Mouse (Mus musculus): Measurements from ENCODE around the gene Card14.
"Not testable (repeated sequence)": the region's sequence is repeated elsewhere in the genome, so short reads cannot be mapped to it uniquely, and the experiment has no call there.

Card14 gene

DNA sequence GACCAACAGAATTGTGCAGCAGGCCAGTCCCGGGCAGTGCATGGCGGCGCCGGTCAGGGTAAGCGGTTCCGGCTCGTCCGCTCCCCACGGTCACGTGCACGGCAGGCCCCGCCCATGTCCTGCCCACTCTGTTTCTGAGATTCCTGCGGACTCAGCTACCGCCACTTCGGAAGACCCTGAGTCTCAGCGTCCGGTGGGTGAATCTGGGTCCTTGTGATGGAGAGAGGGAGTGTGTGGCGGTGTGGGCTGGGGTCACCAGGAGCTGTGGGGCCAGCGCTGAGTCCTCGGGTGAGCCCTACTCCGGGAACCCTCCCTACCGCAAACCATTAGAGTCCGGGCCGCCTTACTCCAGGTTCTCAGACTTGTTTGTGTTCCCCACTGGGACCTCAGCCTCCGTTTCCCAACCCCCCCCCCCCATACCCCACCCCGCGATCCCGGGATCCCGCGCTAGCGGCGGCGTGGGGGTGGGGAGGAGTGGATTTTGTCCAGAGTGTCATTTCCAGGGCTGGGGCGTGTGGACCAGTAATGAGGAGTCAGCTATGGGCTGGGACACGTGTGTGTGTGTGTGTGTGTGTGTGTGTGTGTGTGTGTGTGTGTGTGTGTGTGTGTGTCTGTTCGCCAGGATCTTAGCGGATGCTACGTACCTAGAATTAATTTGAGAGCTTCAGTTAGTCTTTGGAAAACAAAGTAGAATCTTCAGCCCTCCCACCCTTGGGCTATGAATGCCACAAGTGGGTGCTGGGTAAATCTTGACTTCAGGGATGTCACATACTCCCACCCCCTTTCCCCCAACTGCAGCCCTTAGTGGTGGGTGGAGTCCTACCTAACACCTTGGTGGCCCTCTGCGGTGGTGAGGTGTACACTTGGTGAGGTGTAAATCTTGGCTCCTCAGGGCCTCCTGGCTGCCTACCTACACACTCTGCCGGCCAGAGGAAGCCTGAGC lies 48.1 kb downstream of the Card14 start, which contains the start of the genes Sgsh and Slc26a11:
TSS of gene Sgsh (minus strand) at position 94 of the 943 bp plus-strand sequence.
TSS of gene Slc26a11 (plus strand) at position 115 of the 943 bp plus-strand sequence.
- peak; percentile 88; the same call in 1 of the 2 replicates for ATAC-seq (ENCODE audit: low TSS enrichment)

DNA sequence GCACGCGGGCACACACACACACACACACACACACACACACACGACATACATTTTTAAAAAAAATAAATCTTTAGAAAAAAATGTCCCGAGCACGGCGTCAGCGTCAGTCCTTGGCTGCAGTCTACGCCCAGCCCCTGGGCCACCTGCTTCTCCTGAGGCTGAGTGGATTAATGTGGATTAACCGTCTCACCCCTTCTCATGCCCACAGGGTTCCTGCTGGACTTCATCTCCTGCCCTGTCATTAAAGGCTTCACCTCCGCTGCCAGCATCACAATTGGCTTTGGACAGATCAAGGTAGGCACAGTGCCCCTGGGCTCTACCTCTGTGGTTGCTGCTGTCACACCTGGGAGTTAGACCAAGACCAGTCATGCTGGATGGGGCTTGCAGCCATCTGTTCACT lies 51.5 kb downstream of the Card14 start:
- ATAC-seq (ENCODE audit: low TSS enrichment): no peak

DNA sequence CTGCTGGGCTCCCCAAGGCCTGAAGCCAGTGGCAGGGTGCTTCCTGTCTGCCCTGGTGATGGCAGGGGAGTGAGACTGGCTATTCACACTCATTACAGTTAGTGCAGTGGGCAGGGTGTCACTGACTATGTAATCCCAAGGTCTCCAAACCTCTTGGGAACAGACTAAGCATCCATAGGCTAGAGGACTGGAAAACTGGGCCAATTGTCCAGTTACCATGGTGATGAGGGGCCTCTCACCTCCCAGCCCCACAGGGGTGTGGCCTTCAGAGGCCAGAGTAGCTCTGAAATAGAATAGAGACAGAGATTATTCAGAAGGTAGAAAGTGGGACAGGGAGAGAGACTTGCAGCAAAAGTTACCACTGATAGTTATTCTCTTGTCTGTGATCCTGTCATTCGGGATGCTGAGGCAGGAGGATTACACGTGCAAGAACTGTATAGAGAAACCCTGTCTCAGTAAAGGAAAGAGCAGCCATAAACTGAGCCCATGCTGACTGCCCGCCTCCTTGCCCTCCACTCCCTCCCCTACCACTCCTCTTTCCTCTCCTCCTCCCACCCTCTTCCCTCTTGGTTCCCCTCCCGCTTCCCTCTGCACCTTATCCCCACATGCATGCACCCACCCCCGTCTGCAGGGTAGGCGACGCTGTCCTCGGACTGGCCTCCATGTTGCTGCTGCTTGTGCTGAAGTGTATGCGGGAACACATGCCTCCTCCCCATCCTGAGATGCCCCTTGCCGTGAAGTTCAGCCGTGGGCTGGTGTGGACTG lies 55.4 kb downstream of the Card14 start:
- ATAC-seq (ENCODE audit: low TSS enrichment): no peak

DNA sequence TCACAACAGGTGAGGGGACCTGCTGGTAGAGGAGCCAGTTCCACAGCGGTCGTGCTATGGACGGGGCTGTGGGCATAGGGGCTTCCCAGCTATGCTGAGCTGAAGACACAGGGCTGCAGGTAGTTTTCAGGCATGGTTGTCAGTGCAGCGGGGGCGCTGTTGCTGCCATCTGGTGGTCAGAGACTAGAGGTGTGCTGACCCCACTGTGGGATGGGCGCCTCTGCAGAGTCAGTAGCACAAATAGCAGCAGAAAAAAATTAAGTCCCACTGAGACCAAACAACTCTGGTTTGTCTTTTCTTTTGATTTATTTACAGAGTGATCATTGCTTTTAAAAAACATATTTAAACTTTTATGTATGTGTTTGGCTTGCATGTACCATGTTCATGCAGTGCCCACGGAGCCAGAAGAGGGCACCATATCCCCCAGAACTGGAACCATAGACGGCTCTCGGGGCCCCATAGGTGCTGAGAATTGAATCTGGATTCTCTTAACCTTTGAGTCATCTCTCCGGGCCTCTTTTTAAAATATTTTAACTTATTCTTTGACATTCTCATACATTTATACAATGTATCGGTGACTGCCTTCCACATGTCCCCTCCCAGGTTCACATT lies 56.1 kb downstream of the Card14 start:
- ATAC-seq (ENCODE audit: low TSS enrichment): peak; percentile 65; the same call in 1 of the 2 replicates

DNA sequence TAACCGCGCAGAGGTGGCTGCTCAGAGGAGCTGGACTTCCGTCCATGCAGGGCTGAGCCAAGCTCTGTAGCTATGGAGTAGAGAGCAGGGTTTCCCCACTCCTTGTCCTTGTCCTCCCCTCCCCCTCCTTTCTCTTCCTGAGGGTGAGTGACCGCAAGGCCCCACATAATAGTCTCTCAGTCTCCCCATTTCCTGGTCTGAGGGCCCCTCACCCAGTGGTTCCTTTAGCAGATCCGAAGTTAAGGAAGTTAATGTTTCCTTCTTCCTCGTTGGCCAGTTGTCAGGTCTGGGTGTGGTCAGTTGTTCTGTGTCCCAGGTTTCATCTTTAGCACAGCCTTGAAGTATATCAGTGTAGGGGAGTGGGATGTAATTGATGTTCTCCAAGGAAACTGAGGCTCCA lies 67.9 kb downstream of the Card14 start:
- ATAC-seq (ENCODE audit: low TSS enrichment): no peak

DNA sequence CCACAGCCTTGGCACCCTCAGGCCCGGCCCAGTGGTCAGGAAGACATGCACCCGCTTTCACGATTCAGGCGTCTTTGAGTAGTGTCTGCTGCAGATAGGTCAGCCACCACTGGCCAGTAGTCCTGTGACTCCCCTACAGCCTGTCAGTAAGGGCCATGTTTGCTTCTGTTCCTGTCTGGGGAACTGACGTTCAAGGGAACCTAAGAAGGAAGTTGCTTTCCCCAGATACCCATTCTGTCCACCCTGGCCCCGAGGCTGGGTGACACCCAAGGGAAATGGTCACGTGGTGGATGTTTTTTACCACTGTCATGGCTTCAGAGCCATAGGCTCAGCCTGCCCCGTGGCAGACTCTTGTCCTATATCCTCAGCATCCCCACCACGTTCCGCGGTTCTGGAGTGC lies 69.8 kb downstream of the Card14 start:
- ATAC-seq (ENCODE audit: low TSS enrichment): no peak

DNA sequence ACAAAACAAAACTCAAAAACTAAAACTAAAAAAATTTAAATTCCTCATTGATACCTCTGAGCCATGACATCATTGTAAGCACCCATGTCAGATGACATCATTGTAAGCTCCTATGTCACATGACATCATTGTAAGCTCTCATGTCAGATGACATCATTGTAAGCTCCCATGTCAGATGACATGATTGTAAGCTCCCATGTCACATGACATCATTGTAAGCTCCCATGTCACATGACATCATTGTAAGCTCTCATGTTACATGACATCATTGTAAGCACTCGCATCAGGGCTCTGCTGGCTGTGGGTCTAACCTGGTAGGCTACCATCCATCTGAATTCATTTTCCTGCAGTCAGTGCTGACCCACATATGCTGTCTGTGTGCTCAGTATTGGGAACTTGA lies 71.0 kb downstream of the Card14 start:
- ATAC-seq (ENCODE audit: low TSS enrichment): no peak

DNA sequence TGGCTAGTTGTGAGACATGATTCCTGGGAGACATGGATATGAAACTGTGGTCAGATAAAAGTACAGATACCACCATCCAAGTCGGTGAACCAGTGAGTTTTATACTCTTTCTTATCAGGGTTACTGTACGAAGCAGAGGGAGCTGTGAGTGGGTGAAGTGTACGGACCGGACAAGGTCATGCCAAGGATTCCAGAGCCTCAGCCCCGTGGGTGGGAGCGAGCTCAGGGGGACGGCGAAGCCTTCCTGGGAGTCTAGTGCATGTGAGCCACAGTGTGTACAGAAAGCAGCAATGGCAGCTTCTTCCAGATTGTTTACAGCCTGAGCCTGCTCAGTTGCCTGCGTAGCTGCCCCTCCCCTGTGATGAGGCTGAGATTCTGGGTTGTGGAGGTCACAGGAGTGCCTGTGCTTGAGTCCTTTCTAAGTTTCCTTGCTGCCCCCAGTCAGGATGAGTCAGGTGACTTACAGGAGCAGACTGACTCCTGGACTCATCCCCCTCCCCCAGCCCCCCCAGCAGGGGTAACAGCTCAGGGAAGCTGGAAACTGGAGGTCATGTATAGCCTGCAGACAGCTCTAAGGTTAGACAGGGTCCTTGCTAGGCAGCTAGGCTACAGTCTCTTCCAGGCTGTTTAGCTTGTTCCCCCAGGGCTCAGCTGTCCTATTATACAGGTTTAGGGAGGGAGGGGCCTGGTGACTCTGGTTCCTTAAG lies 74.2 kb downstream of the Card14 start:
- ATAC-seq (ENCODE audit: low TSS enrichment): no peak

DNA sequence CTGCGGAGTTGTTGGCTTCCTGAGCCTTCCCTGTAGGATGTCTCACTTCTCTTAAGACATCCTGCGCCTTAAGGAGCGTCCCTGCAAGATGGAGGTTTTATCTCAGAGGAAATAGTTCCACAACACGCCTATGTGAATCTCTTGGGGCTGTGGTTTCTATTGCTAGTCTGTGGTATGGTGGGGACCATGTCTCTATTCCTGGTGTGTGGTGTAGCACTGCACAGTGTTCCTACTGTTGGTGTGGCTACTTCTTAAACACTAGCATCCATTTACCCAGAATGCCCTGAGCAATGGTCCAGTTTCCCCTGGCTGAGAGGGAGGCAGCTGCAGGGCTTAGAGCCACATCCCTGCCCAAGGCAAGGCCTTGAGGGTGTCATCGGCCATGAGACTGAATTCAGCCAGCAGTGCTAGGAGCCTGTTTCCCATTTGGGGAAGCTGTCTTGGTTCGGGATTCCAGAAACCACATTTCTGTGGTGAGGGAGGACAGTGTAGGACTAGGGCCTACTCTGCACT lies 74.8 kb downstream of the Card14 start:
- ATAC-seq (ENCODE audit: low TSS enrichment): no peak

DNA sequence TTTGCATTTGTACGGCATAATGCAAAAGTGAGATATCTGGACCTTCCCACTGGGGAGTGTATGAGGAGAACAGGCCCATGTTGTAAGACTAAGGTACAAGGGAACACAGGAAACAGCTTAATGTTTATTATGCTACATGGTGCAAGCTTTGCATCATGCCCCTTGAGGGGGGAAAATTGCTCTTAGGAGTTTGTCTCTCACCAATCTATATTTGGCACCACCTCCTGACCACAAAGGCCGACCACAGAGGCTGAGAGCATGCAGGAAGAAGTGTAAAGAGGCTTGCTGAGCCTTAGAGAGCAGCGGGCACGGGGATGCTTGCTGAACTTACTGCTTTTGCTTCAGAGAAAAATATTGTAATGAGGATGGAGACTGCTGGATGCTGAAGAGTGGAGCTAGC lies 77.3 kb downstream of the Card14 start:
- ATAC-seq (ENCODE audit: low TSS enrichment): no peak

DNA sequence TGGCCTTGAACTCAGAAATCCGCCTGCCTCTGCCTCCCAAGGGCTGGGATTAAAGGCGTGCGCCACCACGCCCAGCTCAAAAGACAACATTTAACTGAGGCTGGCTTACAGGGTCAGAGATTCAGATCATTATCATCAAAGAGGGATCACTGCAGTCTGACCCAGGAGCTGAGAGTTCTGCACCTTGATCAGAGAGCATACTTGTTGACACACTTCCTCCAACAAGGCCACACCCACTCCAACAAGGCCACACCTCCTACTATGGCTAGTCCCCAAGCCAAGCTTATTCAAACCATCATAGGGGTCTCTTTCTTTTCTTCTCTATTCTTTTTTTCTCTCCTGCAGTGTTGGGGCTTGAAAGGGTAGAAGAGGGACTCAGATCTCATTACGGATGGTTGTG lies 78.7 kb downstream of the Card14 start:
- ATAC-seq (ENCODE audit: low TSS enrichment): no peak

DNA sequence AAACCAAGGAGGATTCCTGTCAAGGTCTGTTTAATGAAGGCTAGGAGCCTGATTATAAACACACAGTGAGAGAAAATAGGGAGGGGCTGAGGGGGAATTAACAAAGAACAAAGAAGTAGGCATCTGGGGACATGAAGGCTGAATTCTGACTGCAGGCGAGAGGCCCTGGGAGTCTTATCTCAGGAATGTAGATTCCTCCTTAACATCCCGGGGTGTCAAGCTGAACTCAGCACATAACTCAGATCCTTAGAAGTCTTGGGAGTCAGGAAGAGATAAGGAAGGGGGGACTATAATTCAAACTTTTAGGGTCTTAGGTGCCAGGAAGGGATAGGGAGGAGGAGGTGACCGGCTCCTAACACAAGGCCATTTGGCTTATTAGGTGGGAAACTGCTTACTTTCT lies 79.7 kb downstream of the Card14 start:
- ATAC-seq (ENCODE audit: low TSS enrichment): not testable (repeated sequence)

DNA sequence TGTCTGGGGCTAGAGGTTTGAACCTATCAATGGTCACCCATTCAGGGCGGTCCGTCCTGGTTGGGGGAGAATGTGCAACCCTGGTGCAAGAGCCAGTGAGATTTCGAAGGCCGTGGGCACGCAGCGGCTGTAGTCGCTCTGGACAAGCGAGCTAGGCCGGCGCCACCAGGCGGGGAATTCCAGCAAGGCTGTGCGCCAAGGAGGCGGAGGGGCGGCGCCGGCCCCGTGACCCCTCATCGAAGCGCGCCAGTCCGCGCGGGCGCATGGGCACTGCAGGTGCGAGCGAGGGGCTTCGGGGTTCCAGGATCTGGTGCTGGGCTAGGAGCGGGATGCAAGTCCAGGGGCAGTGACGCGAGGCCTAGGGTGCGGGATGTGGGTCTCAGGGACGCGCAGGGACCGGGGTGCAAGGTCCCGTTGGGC lies 82.3 kb downstream of the Card14 start:
- ATAC-seq (ENCODE audit: low TSS enrichment): peak; percentile 80; the same call in 1 of the 2 replicates

DNA sequence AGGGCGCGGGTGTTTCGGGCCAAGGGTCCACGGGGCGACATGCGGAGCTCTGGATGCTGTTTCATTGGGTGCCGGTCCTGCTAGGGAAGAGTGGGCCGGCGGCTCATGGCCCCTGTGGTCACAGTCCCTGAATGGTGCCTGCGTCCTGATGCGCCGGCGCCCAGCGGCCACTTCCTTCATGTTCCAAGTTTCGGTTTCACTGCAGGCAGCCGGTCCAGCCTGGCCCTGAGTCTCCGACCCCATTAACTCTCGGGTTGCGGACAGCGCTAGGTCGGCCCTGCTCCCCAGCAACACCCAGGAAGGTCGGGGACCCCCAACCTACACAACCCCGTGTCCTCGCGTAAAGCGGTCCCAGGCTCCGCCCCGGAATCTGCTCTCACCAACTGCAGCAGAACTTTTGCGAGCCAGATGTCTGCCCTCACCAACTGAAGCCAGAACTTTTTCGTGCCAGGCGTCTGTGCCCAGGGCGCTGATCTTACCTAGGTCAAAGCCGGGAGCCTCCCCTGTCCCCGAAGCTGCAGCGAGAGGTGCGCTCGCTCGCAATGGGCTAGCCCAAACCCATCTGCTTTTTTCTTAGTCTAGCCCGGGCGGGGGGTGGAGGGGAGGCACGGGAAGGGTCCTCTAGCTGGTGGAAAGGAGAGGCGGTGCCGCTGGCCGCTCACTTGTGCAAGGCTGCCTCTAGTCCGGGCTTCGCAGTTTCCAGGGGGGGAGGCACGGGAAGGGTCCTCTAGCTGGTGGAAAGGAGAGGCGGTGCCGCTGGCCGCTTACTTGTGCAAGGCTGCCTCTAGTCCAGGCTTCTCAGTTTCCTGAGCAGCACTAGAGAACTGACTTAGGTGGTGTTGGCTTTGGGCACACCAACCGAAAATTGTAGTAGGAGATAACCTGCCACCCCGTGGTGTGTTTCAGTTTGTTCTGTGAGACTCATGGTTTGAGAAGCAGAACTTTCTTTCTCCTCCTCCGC lies 83.0 kb downstream of the Card14 start:
- ATAC-seq (ENCODE audit: low TSS enrichment): peak; percentile 61; the same call in 1 of the 2 replicates

DNA sequence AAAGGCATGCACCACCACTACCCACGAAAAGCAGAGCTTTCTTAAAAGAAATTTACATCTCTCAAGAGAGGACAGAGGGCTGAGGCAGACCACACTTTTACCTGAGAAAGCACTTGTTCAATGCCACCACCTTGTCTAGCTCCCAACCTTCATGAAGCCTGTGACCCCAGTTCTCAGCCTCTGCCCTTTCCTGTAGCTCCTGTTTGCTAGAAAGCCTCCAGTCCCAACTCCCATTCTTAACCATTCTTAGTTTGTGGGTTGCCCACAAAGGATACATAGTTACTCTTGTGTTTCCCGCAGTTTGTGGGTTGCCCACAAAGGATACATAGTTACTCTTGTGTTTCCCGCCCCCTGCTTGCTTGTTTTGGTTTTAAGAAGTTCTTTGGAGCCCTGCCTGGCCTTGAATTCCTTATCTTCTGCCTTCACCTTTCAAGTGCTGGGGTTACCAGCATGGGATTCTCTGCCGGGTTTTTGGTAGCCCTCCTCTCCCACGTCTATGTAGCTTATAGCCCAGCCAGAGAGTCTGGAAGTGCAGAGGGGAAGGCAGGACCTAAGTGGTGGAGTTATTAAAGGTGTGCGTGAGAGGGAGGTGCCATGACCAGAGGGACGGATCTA lies 83.9 kb downstream of the Card14 start:
- ATAC-seq (ENCODE audit: low TSS enrichment): no peak

DNA sequence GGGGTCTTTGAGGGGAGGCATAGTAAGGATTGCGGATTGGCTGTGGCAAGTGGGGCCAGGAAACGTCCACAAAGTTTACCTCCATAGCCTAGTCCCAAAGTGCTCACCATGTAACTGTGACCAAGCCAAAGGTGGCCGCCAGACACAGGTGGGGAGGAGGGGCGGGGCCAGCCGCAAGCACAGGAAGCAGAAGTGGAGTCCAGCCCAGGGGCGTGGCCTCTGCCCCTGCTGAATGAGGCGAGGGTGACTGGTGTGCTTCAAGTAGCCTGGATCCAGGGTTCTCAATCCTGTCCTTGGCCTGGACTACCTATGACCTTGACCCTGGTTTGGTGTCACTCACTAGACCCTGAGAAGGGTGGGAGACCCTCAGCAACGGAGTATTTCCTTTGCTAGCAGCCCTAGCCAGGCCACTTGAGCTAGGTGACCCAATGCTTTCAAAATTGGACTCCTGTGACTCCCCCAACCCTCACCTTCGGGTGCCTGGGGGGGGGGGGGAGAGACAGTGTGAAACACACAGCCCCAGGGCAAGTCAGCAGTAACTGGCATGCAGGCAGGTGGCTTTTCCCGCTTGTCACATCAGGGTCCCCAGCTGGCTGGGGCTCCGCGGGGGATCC lies 84.5 kb downstream of the Card14 start:
- no peak for ATAC-seq (ENCODE audit: low TSS enrichment)

DNA sequence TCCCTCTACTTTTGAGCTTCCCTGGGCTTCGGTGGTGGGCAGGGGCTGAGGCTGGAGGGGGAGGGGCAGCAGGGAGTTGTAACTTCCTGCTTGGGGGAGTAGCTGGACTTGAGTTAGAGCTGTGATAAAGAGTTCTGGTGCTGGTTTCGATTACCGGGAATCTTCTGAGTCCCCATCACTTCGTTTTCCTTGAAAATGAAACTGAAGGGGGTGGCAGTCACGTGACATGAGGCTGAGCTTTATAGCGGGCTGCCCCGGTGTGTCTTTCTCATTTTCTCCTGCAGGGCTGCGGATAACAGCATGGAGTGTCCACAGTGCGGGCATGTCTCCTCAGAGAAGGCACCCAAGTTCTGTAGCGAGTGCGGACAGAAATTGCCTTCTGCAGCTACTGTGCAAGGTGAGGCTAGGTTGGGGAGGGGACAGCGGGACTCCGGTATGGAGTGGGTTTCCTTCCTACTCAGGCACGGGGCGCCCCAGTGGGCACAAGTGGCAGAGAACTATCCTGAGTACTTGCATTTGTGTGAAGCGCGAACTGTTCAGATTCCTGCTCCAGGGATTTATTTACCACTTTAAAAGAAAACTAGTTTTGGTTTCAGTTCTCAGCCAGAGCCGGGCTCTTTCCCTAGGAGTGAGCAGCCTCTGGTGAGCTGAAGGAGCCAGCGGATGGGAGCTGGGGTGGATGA lies 85.4 kb downstream of the Card14 start, which contains the start of gene Rnf213:
TSS of gene Rnf213 (plus strand) at position 301 of the 683 bp plus-strand sequence.
- ATAC-seq (ENCODE audit: low TSS enrichment): peak; percentile 53; the same call in 1 of the 2 replicates

DNA sequence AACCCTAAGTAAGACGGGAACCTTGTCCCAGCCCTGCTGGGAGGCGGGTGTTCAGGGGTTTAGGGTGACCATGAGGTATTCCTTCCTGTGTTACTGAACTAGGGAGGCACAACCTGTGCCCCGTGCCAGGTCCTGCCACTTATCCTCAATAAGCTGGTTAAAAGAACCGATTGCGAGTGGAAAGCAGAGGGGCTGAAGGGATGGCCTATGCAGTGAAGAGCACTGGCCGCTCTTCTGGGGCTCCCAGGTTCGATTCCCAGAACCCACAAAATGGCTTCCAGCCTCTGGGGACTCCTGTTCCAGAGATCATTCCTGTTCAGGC lies 85.9 kb downstream of the Card14 start:
- ATAC-seq (ENCODE audit: low TSS enrichment): no peak

DNA sequence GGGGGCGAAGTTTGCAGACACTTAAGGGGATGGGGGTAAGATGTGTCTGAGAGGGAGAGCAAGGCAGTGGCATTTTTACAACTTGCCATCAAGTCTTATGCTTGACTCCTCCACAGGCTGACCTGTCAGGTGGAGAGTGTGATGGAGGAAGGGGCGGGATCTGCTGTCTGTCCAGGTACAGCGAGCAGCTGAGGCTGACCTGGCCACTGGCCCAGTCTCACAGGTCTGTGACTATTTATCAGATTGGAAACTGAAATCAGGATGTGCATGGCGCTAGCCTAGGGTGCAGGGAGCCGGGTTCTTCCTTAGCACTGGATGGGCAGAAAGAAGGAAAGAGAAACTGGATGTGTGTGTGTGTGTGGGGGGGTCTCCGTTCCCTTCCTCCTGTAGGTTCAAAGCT lies 86.6 kb downstream of the Card14 start:
- no peak for ATAC-seq (ENCODE audit: low TSS enrichment)
